Mouse (Mus musculus): ENCODE data around the gene Eif2b5.

- TF ChIP-seq POLR2A (IDR thresholded peaks at IDR 0.05; ENCODE audit: insufficient read depth, low read length) (no peak), CTCF (IDR thresholded peaks at IDR 0.05; ENCODE audit: low read depth, low read length) (no peak)
Measured at GRCm38 (mm10) chr16:20530941-20531340, 32.3 kb downstream of the Eif2b5 start.
